Mouse (Mus musculus) testis, adult 2 months (tissue): ENCODE results near the gene Wdr60. TPM values are rescaled to one million over a fixed set of nuclear protein-coding genes. Genes with fewer than 3 reads are reported as not detected.

Source experiments
- H3K27ac ChIP-seq: fragments of 200-500 bp; 2 replicates; pipeline ENCODE4 v1.5.1; 2012; ENCODE audit warnings: low read depth, low read length; ENCODE audit not compliant: control insufficient read depth, insufficient read depth
- H3K27me3 ChIP-seq: fragments of 200-500 bp; 2 replicates; pipeline ENCODE4 v1.6.1; 2012; ENCODE audit warnings: mild to moderate bottlenecking, low read length, moderate library complexity; ENCODE audit not compliant: control insufficient read depth, insufficient read depth
- H3K36me3 ChIP-seq: fragments of 200-500 bp; 2 replicates; pipeline ENCODE4 v1.6.1; 2012; ENCODE audit warnings: mild to moderate bottlenecking, low read length; ENCODE audit not compliant: control insufficient read depth, insufficient read depth
- H3K4me1 ChIP-seq: fragments of 200-500 bp; 2 replicates; pipeline ENCODE4 v1.6.1; 2012; ENCODE audit warnings: low read length; ENCODE audit not compliant: control insufficient read depth, insufficient read depth
- H3K4me3 ChIP-seq: fragments of 200-500 bp; 2 replicates; pipeline ENCODE4 v1.5.1; 2012; ENCODE audit warnings: low read depth, mild to moderate bottlenecking, low read length, moderate library complexity, mixed read lengths; ENCODE audit not compliant: control insufficient read depth
- CTCF ChIP-seq: fragments of 200-500 bp; IDR thresholded peaks from 2 replicates; pipeline ENCODE4 v1.5.1; 2012; ENCODE audit warnings: low read depth, mild to moderate bottlenecking, inconsistent platforms, low read length, moderate library complexity; ENCODE audit not compliant: control insufficient read depth, insufficient read depth, insufficient replicate concordance
- POLR2A ChIP-seq: fragments of 200-500 bp; IDR thresholded peaks from 2 replicates; pipeline ENCODE4 v1.6.1; 2012; ENCODE audit warnings: low read depth, mild to moderate bottlenecking, inconsistent platforms, low read length, moderate library complexity; ENCODE audit not compliant: control insufficient read depth
- polyA plus RNA-seq: library from polyadenylated mRNA; depleted of rRNA; stranded (reverse); fragments of >200 nt; gene quantifications from 2 replicates; pipeline ENCODE4 v1.2.3, GENCODE M21; 2012; rRNA removed

The Wdr60 gene
- 36.4 and 44.9 TPM in 2 replicates for polyA plus RNA-seq

GRCm38 (mm10) chr12:116262555-116263341 is at the start of gene Wdr60:
Gene Wdr60, minus strand, starts transcription at chr12:116263022.
- H3K4me1 ChIP-seq, result peaks cover 3% of the 10 kb centered on the region; the same call in 1 of the 2 replicates
- H3K27me3 ChIP-seq, result no peaks in the 10 kb centered on the region
- H3K27ac ChIP-seq, result peak within 1 kb of the TSS; percentile 42
- H3K36me3 ChIP-seq, result no peaks in the 10 kb centered on the region
- no peak for TF ChIP-seq CTCF
- TF ChIP-seq POLR2A, result peak; percentile 86
- H3K4me3 ChIP-seq, result peak within 1 kb of the TSS; percentile 81

- H3K27me3 ChIP-seq, result no peaks in the 10 kb centered on the region
- no peaks in the 10 kb centered on the region for H3K36me3 ChIP-seq
- H3K4me1 ChIP-seq, result no peaks in the 10 kb centered on the region; the same call in 1 of the 2 replicates
- no peak overlapping the region for H3K27ac ChIP-seq
- no peak for TF ChIP-seq CTCF
- no peak for TF ChIP-seq POLR2A
- H3K4me3 ChIP-seq, result no peak overlapping the region
Observed at GRCm38 (mm10) chr12:116308612-116309011, 45.8 kb upstream of the Wdr60 start.

GRCm38 (mm10) chr12:116307870-116308269 is 45.0 kb upstream of the Wdr60 start:
- H3K4me1 ChIP-seq, result no peaks in the 10 kb centered on the region; the same call in 1 of the 2 replicates
- H3K36me3 ChIP-seq, result no peaks in the 10 kb centered on the region
- H3K27ac ChIP-seq, result no peak overlapping the region
- TF ChIP-seq CTCF (no peak), POLR2A (no peak)
- no peak overlapping the region for H3K4me3 ChIP-seq
- H3K27me3 ChIP-seq, result no peaks in the 10 kb centered on the region

GRCm38 (mm10) chr12:116306042-116306441 is 43.2 kb upstream of the Wdr60 start:
- no peaks in the 10 kb centered on the region for H3K36me3 ChIP-seq
- H3K27ac ChIP-seq, result no peak overlapping the region
- no peak for TF ChIP-seq POLR2A
- TF ChIP-seq CTCF, result no peak
- no peaks in the 10 kb centered on the region; the same call in 1 of the 2 replicates for H3K4me1 ChIP-seq
- no peaks in the 10 kb centered on the region for H3K27me3 ChIP-seq
- no peak overlapping the region for H3K4me3 ChIP-seq

GRCm38 (mm10) chr12:116302181-116302580 is 39.4 kb upstream of the Wdr60 start:
- no peak for TF ChIP-seq CTCF
- TF ChIP-seq POLR2A, result no peak
- Histone ChIP-seq H3K4me3 (no peak overlapping the region), H3K36me3 (no peaks in the 10 kb centered on the region), H3K4me1 (no peaks in the 10 kb centered on the region), H3K27me3 (no peaks in the 10 kb centered on the region), H3K27ac (no peak overlapping the region)

GRCm38 (mm10) chr12:116299906-116300305 is 37.1 kb upstream of the Wdr60 start:
- Histone ChIP-seq H3K27ac (no peak overlapping the region), H3K27me3 (no peaks in the 10 kb centered on the region), H3K4me1 (no peaks in the 10 kb centered on the region), H3K36me3 (no peaks in the 10 kb centered on the region), H3K4me3 (no peak overlapping the region)
- no peak for TF ChIP-seq CTCF
- TF ChIP-seq POLR2A, result no peak

GRCm38 (mm10) chr12:116293599-116294292 is 30.9 kb upstream of the Wdr60 start:
- H3K4me1 ChIP-seq, result no peaks in the 10 kb centered on the region

More at GRCm38 (mm10) chr12:116293599-116294292, 30.9 kb upstream of the Wdr60 start:
- Histone ChIP-seq H3K27me3 (no peaks in the 10 kb centered on the region), H3K36me3 (no peaks in the 10 kb centered on the region), H3K4me3 (no peak overlapping the region), H3K27ac (no peak overlapping the region)
- no peak for TF ChIP-seq CTCF
- TF ChIP-seq POLR2A, result no peak
